Mouse (Mus musculus) adrenal gland, postnatal 4 days (tissue): ENCODE results near the gene Rab25. TPM values are rescaled to one million over a fixed set of nuclear protein-coding genes. Genes with fewer than 3 reads are reported as not detected.

Source experiments
- DNase-seq, 2 experiments: peaks; one replicate each; pipeline ENCODE4 v3.0.0; 2021 to 2022; ENCODE audit warnings: low spot score in 2 of 2, mixed read lengths in 2 of 2
- total RNA-seq, 2 experiments: library from RNA; stranded (reverse); gene quantifications; 2 replicates each; pipeline ENCODE4 v1.2.3; 2021

The Rab25 gene
- total RNA-seq, 2 experiments from 2014 or later, result 0.54 to 3.9 TPM

- peak; percentile 65 to 75 for DNase-seq
These were observed 21.7 kb downstream of the Rab25 start for GRCm38 (mm10) chr3:88526157-88527131.

- DNase-seq, result no peak
These were observed 23.1 kb downstream of the Rab25 start for GRCm38 (mm10) chr3:88525021-88525420.

DNA sequence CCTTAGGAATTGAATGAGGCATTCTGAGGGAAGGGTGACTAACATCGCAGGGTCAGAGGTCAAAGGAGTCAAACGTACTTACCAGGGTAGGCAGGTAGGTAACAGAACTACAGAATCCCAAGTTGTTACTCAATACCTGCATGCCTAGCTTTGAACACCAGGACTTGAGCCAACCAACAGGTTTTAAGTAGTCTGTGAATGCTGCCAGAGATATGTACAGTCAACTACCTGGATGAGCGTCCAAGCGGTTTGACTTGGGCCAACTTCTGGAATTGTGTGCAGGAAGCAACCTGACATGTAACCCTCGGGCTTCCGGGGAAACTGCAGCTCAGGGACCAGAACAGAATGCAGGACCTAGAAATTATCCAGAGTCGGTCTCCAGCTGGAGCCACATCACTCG lies 25.1 kb downstream of the Rab25 start:
- DNase-seq, result no peak

DNA sequence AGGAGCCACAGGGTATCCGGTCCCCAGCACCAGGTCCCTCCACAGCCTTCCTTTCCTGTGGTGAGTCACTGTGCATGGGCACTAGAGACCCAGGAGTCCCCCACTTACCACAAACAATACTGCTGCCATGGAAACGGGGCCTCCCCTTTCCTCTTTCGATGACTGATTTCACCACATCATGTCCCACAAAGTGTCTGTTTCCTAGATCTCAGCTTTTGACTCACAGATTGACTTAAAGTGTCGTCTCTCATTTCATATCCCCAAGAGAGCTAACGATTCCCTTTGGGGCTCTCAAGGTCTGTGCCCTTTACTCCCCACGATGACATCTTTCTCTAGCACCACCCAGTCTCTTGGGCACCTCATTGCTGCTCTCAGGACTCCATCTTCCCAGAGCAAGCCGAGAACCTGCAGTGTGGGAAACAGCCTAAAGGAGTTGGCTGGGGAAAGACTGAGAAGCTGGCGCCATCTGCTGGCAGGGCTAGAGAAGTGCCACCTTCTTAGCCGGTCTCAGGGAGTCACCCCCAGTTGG lies 26.2 kb downstream of the Rab25 start:
- DNase-seq, result peak in 1 of 2 experiments; percentile 69

- DNase-seq, result no peak
These were observed 26.9 kb downstream of the Rab25 start for GRCm38 (mm10) chr3:88521156-88521555.

GRCm38 (mm10) chr3:88520078-88520477 lies 28.0 kb downstream of the Rab25 start:
- DNase-seq, result no peak

DNA sequence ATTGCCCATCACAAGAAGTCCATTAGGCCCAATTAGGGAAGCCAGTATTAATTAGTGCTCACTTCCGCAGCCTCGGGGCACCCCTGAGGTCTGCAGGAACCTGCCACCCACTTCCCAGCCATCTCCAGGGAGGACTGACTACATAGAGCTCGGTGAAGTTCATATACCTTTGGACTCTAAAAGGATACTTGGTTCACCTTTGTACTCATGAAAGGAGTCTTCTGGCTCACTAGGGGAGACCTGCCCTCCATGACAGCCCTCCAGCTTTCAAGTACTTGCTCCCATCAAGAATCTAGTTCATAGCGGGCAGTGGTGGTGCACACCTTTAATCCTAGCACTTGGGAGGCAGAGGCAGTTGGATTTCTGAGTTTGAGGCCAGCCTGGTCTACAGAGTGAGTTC lies 29.7 kb downstream of the Rab25 start:
- DNase-seq, result no peak

DNA sequence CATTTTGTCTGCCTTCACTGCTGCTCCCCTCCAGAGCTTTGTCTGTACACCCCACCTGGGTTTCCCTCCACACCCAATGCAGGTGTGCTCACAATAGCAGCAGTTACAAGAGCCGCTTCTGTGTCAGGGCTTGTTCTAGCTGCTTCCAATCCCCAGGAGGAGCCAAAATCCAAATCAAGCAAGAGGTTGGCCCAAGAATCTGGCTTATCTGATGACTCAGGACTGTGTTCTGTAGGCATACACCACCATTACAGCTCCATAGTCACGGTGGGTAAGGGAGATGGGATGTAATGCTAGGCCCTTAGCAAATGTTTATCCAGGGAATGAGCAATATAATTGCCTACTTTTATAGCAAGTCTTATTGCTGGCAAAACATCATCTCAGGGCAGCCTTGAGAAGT lies 31.7 kb downstream of the Rab25 start:
- no peak for DNase-seq

- no peak for DNase-seq
These were observed 33.1 kb downstream of the Rab25 start for GRCm38 (mm10) chr3:88515095-88515386.

- no peak for DNase-seq
These were observed 33.6 kb downstream of the Rab25 start for GRCm38 (mm10) chr3:88514231-88515094.

DNA sequence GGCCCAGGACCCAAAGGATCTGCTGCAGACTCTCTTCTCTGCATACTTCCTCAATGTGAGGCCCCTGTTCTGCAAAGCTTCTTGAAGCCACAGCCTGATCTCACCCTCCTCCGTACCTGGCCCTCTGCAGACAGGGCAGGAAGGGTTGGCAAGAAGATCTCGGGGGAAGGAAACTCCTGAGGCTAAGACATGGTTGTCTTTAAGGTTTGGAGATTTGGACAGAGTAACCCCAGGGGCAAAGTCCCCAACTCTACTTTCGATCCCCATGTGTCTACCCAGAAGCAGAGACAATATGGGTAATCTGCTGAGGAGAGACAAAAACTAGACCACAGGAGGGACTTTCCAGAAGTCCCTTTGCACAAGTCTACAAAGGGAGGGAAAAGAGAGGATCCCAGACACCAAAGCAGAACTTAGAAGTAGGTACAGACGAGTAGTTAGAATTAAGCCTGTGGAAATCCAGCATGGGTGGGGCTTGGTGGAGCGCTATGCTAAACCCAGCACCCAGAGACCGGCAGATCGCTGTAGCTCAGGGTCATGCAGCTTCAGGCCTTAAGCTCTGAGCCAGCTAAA lies 34.5 kb downstream of the Rab25 start:
- no peak for DNase-seq

DNA sequence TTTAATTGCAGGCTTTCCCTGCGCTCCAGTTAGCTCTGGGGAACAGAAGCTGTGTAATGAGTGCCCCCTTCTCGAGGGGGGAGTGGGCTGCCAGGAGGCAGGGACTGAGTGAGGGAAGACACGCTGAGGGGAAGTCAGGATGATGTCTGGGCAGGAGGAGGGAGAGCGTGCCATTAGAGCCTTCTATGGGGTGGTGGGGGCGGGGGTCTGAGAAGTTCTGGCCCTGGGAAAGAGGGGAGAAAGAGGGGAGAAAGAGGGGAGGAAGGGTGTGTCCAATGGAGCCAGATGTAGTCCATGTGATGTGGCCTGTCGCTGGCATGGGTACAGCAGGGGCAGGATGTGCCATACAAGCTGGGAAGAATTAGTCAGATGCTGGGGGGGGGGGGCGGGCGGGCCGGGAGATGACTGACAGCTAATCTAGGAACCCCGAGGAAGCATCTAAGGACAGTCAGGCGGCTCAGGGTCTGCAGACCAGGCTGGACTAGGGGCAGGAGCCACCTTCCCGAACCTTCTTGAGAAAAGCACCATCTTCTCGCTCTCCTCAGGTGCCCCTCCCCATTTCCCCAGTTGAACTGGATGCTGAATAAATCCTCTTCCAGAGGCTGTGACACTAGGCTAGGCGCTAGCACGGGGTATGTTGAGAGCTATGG lies 35.1 kb downstream of the Rab25 start:
- DNase-seq, result no peak

- DNase-seq, result no peak
These were observed 35.8 kb downstream of the Rab25 start for GRCm38 (mm10) chr3:88512141-88512895.

GRCm38 (mm10) chr3:88511559-88511958 lies 36.5 kb downstream of the Rab25 start:
- DNase-seq, result no peak

GRCm38 (mm10) chr3:88510421-88511289 lies 37.4 kb downstream of the Rab25 start:
- no peak for DNase-seq

DNA sequence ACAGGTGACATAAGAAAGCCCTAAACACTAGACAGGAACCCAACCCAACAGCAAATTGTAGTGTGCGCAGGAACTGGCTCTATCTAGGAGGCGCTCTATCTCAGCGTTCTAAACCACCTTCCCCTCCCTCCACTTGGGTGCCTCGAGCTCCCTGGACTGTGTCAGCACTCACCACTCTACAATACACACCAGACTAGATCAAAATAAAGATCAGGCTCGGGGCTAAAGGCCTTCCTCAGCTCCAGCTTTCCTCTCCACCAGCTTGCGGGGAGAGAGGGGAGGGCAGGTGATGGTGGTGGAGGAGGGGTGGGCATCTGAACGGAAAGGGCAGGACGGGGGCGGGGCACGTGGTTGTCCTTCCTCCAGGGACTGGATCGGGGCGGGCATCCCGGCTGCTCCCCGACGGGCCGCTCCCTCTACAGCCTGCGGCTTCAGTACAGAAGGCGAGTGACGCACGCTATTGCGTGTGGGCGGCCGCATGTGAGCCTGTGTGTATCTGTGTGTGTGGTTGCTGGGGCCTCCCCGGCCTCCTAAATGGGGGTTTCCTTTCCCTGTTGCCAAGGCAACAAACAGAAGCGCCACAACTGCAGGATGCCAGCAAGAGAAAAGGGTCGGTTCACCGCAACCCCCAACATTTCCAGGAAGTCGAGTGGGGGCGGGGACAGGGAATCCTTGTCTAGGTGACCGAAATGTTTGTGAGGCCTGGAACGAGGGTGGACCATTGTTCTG lies 38.2 kb downstream of the Rab25 start, which contains the start of gene Lmna:
Lmna (minus strand) TSS at position 265 of the 729 bp plus-strand sequence.
- DNase-seq, result peak; percentile 91 to 93

GRCm38 (mm10) chr3:88509250-88509649 lies 38.9 kb downstream of the Rab25 start:
- no peak for DNase-seq

DNA sequence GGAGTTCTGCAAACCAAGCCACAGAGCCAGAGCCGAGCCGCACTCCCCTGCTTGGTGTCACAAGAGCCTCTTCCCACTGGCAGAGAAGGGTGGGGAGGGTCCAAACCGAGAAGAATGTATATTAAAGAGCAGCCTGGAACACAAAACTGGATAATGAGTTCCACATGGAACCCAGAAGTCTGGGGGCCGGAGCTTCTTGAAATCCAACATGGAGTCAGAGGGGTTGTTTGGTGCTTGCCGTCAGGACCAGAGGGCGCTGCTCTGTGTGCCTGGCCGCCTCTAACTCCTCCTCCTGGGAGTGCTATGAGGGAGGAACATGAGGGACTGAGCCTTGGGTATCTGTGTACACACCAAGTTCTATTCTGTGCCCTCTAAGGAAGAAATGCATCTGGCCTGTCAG lies 42.3 kb downstream of the Rab25 start:
- DNase-seq, result no peak
